Mouse (Mus musculus): ENCODE data around the gene Ttc9.

DNA sequence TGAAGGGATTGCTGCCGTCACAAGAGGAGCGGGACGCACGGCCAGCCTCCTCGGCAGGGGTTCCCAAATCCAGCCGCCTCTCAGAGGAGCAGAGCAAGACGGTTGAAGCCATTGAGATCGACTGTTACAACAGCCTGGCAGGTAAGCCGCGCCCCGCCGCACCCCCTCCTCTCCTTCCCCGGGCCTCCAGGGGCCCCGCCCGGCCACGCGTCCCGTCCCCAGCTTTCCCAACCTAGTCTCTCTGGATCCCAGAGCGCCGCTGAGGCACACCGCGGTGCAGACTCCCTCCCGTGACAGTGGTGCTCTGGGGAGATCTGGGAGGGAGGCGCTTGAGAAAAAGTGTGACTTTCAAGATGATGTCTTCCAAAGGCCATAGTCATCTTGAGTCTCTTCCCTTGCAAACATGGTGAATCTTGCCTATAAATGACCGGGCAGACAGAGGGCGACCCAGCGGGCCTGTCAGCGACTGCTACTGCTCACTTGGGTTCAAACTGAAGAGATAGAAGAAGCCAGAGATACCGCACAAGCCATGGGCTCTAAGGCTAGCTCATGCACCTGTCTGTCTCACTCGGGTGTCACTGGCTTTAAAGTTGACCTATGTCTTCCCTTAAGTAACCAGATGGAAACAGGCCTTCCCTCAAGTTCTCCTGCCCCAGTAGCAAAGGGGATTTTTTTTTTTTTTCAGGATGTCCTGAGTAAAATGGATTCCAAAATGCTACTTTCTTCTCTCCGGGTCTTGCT lies 782 bp downstream of the Ttc9 start:
- TF ChIP-seq POLR2A (IDR thresholded peaks at IDR 0.05; ENCODE audit: insufficient read depth, low read depth, low read length) (no peak), CTCF (IDR thresholded peaks at IDR 0.05; ENCODE audit: insufficient read depth, low read depth, low read length) (no peak)
